Mouse (Mus musculus): ENCODE measurements around the gene Mt4. TPM values are rescaled to one million over a fixed set of nuclear protein-coding genes. Genes with fewer than 3 reads are reported as not detected.
A peak's percentile ranks its signal among the peaks of the same experiment; 100 is the strongest.

Mt4 gene
- polyA plus RNA-seq, 1 experiment from 2014 or later = not detected

- no peak for ATAC-seq (replicated peaks; ENCODE audit: insufficient number of reproducible peaks, insufficient read depth, low FRiP score, low read depth)
- H3K4me2 ChIP-seq = peak overlapping the region; percentile 65
- H3K27ac ChIP-seq = peak overlapping the region; percentile 46
- 65% methylated on average over 13 of the region's 13 CpGs for WGBS
- H3K9me3 ChIP-seq (replicated peaks) = no peaks in the 10 kb centered on the region
- peak overlapping the region; percentile 40 for H3K9ac ChIP-seq
- H3K4me1 ChIP-seq (replicated peaks) = peaks cover 39% of the 10 kb centered on the region
- H3K27me3 ChIP-seq = peaks cover 57% of the 10 kb centered on the region
- H3K4me3 ChIP-seq = peak overlapping the region; percentile 42
- no peaks in the 10 kb centered on the region for H3K36me3 ChIP-seq
Observed at GRCm38 (mm10) chr8:94182055-94182929, 45.3 kb downstream of the Mt4 start.

GRCm38 (mm10) chr8:94183117-94183516 is 46.1 kb downstream of the Mt4 start:
- Histone ChIP-seq H3K9ac (peak overlapping the region; percentile 40), H3K27me3 (peaks cover 58% of the 10 kb centered on the region), H3K4me2 (peak overlapping the region; percentile 65), H3K4me3 (peak overlapping the region; percentile 42), H3K27ac (peak overlapping the region; percentile 46; the same call in 1 of the 2 replicates), H3K36me3 (no peaks in the 10 kb centered on the region), H3K4me1 (replicated peaks) (peaks cover 43% of the 10 kb centered on the region), H3K9me3 (replicated peaks) (no peaks in the 10 kb centered on the region)
- WGBS = under 1% methylated on average over 16 of the region's 16 CpGs
- peak; percentile 40 for ATAC-seq (replicated peaks; ENCODE audit: insufficient number of reproducible peaks, insufficient read depth, low FRiP score, low read depth)

GRCm38 (mm10) chr8:94184357-94184843 is 47.4 kb downstream of the Mt4 start:
- H3K36me3 ChIP-seq = no peaks in the 10 kb centered on the region
- H3K4me3 ChIP-seq = no peak overlapping the region
- no peaks in the 10 kb centered on the region for H3K9me3 ChIP-seq (replicated peaks)
- ATAC-seq (replicated peaks; ENCODE audit: insufficient number of reproducible peaks, insufficient read depth, low FRiP score, low read depth) = no peak
- peaks cover 55% of the 10 kb centered on the region for H3K27me3 ChIP-seq
- H3K27ac ChIP-seq = no peak overlapping the region
- H3K4me1 ChIP-seq (replicated peaks) = peaks cover 41% of the 10 kb centered on the region
- no peak overlapping the region for H3K9ac ChIP-seq
- 41% methylated on average over 12 of the region's 12 CpGs for WGBS
- no peak overlapping the region for H3K4me2 ChIP-seq

GRCm38 (mm10) chr8:94185791-94186190 is 48.8 kb downstream of the Mt4 start:
- WGBS = 66% methylated on average over 6 of the region's 6 CpGs
- Histone ChIP-seq H3K9ac (no peak overlapping the region), H3K36me3 (no peaks in the 10 kb centered on the region), H3K4me1 (replicated peaks) (peaks cover 39% of the 10 kb centered on the region), H3K4me3 (no peak overlapping the region), H3K4me2 (no peak overlapping the region), H3K27me3 (peaks cover 47% of the 10 kb centered on the region), H3K9me3 (replicated peaks) (no peaks in the 10 kb centered on the region), H3K27ac (no peak overlapping the region)
- ATAC-seq (replicated peaks; ENCODE audit: insufficient number of reproducible peaks, insufficient read depth, low FRiP score, low read depth) = no peak

- Histone ChIP-seq H3K9me3 (replicated peaks) (no peaks in the 10 kb centered on the region), H3K4me2 (peak overlapping the region; percentile 52), H3K4me3 (peak overlapping the region; percentile 12; the same call in 1 of the 2 replicates), H3K36me3 (no peaks in the 10 kb centered on the region), H3K4me1 (replicated peaks) (peaks cover 46% of the 10 kb centered on the region), H3K27ac (no peak overlapping the region), H3K9ac (no peak overlapping the region), H3K27me3 (peaks cover 46% of the 10 kb centered on the region)
- whole genome bisulfite sequencing = 4% methylated on average over 17 of the region's 17 CpGs
- ATAC-seq (replicated peaks; ENCODE audit: insufficient number of reproducible peaks, insufficient read depth, low FRiP score, low read depth) = peak; percentile 72
Observed at GRCm38 (mm10) chr8:94186542-94186941, 49.5 kb downstream of the Mt4 start.

- Histone ChIP-seq H3K9ac (no peak overlapping the region), H3K36me3 (no peaks in the 10 kb centered on the region), H3K9me3 (replicated peaks) (no peaks in the 10 kb centered on the region), H3K4me1 (replicated peaks) (peaks cover 46% of the 10 kb centered on the region), H3K27me3 (peaks cover 42% of the 10 kb centered on the region), H3K4me3 (no peak overlapping the region), H3K27ac (no peak overlapping the region), H3K4me2 (no peak overlapping the region)
- ATAC-seq (replicated peaks; ENCODE audit: insufficient number of reproducible peaks, insufficient read depth, low FRiP score, low read depth) = no peak
- 48% methylated on average over 21 of the region's 21 CpGs for WGBS
Observed at GRCm38 (mm10) chr8:94187290-94188002, 50.4 kb downstream of the Mt4 start.

Other genes with a start within 250 kb of the Mt4 start
- gene Amfr, start 124.4 kb upstream of the Mt4 start, polyA plus RNA-seq (2015; fragmentation: Nextera tagmentation; extraction: Ambion mirVana) = 49.4 and 51.5 TPM in 2 replicates
- gene Nudt21, start 100.2 kb upstream of the Mt4 start, polyA plus RNA-seq (2015; fragmentation: Nextera tagmentation; extraction: Ambion mirVana) = 64.7 and 73.1 TPM in 2 replicates
- gene Ogfod1, start 100.0 kb upstream of the Mt4 start, polyA plus RNA-seq (2015; fragmentation: Nextera tagmentation; extraction: Ambion mirVana) = 11.1 and 11.3 TPM in 2 replicates
- gene Bbs2, start 38.3 kb upstream of the Mt4 start, polyA plus RNA-seq (2015; fragmentation: Nextera tagmentation; extraction: Ambion mirVana) = 8.0 and 9.9 TPM in 2 replicates
- 56.5 and 69.8 TPM in 2 replicates for gene Mt3, start 15.4 kb downstream of the Mt4 start, polyA plus RNA-seq (2015; fragmentation: Nextera tagmentation; extraction: Ambion mirVana)
- 47.8 and 51.2 TPM in 2 replicates for gene Mt2, start 35.5 kb downstream of the Mt4 start, polyA plus RNA-seq (2015; fragmentation: Nextera tagmentation; extraction: Ambion mirVana)
- gene Mt1, start 41.9 kb downstream of the Mt4 start, polyA plus RNA-seq (2015; fragmentation: Nextera tagmentation; extraction: Ambion mirVana) = 432 and 538 TPM in 2 replicates
- gene Nup93, start 77.4 kb downstream of the Mt4 start, polyA plus RNA-seq (2015; fragmentation: Nextera tagmentation; extraction: Ambion mirVana) = 51.6 and 60.7 TPM in 2 replicates
- 0.15 and 0.20 TPM in 2 replicates for gene Slc12a3, start 192.0 kb downstream of the Mt4 start, polyA plus RNA-seq (2015; fragmentation: Nextera tagmentation; extraction: Ambion mirVana)
- gene Herpud1, start 249.2 kb downstream of the Mt4 start, polyA plus RNA-seq (2015; fragmentation: Nextera tagmentation; extraction: Ambion mirVana) = 91.4 and 94.8 TPM in 2 replicates

All from heart, embryonic 15.5 days (tissue).